Mouse (Mus musculus): ENCODE results near the gene Dhdh.

Gene Dhdh

GRCm38 (mm10) chr7:45451344-45451982 lies 37.1 kb downstream of the Dhdh start:
- peak; percentile 71 to 89 for DNase-seq (ENCODE audit: low spot score in 2 of 2)

GRCm38 (mm10) chr7:45449974-45450373 lies 38.6 kb downstream of the Dhdh start:
- DNase-seq (ENCODE audit: low spot score in 2 of 2) = no peak

GRCm38 (mm10) chr7:45447325-45447990 lies 41.1 kb downstream of the Dhdh start:
- no peak for DNase-seq (ENCODE audit: low spot score in 2 of 2)

- no peak for DNase-seq (ENCODE audit: low spot score in 2 of 2)
Measured at GRCm38 (mm10) chr7:45446589-45446988, 42.0 kb downstream of the Dhdh start.

DNA sequence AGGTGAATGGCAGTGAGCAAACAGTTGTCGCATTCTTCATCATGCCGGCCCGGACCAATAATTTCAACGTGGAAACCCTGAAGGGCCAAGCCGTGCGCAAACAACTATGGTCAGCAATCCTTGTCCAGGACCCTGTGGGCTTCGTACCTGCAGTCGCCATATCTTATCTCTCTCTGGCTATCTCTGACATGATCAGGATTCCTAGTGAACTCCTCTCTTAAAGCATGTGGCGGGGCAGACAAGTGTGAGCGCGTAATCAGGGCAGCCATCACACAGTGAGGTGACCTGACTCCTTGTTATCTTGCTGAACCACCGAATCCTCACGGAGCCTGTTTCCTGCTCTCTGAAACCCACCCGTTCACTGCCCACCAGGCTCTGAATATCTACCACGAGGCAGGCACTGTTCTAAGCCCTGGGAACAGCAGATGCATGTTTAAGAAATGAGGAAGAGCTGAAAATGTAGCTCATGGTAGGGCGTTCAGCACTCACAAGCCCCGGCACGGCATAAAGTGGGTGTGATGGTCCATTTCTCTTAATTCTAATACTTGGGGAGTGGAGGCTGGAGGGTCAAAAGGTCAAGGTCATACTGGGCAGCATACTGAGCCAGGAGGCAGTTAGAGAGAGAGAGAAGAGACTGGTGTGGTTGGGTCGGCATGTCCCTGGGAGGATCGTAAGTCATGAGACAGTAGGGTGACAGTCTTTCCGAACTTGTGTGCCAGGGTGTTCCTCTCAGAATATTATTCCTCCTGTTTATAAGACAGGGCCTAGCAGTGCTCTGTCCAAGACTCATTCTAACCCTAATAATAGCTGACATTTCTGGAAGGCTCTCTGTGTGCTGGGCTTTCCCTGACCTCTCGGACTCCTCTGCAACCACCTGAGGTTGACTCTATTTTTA lies 44.8 kb downstream of the Dhdh start:
- DNase-seq (ENCODE audit: low spot score in 2 of 2) = no peak

GRCm38 (mm10) chr7:45437521-45438276 lies 50.9 kb downstream of the Dhdh start, which contains the start of gene Ruvbl2:
Gene Ruvbl2 (minus strand): TSS chr7:45438096.
- DNase-seq (ENCODE audit: low spot score in 2 of 2) = no peak

DNA sequence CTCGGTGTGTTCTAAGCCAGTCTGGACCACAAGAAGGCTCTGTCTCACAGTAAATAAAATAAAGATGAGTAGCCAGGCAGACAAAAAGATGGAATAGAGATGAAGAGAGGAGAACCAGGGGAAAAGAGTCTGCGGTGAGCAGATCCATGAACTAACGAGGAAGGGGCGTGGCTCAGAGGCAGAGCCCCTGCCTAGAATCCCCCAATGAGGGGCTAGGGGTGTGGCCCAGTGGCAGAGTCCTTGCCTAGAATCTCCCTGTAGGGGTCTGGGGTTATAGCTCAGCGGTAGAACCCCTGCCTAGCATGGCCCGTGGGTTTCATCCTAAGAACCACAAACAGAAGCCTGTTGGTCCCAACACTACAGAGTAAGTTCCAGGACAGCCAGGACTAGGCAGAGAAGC lies 51.6 kb downstream of the Dhdh start:
- no peak for DNase-seq (ENCODE audit: low spot score in 2 of 2)

- DNase-seq (ENCODE audit: low spot score in 2 of 2) = no peak
Measured at GRCm38 (mm10) chr7:45436444-45436843, 52.2 kb downstream of the Dhdh start.

- DNase-seq (ENCODE audit: low spot score in 2 of 2) = no peak
Measured at GRCm38 (mm10) chr7:45435038-45435437, 53.6 kb downstream of the Dhdh start.

DNA sequence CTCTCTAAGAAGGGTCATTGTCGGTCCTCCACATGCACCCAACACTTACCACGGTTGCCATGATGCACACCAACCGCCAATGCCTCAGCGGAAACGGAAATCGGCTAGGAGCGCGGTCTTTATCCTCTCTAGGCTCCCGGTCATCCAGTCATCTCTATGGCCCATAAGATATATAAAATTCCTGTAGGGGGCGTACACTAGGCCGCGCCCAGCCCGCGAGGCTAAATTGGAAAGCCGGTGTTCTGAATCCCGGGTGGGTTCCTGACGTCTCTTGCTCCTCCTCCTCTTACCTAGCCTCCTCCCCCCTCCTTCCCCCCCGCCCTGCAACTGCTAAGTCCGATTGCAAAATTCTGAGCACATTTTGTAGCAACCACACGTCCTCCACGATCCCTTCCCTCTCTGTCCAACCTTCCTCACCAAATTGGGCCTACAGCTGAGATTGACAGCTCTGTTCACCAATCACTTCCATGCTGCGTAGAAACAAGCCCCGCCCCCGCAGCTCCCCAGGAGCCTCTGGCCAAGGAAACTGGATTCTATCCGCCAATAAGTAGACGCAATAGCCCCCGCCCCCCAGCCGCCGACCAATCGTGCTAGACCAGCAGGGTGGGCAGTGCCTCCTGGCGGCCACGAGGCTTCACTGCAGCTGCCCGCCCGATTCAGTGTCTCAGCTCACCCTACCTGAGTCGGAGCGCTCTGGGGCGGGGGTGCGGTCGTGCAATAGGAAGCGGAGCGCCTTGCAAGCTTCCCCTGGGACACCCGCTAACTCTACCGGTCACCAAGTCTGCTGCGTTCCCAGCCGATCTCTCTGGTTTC lies 54.2 kb downstream of the Dhdh start, which contains the start of gene Gys1:
Gys1 (plus strand) TSS at position 642 of the 813 bp plus-strand sequence.
- peak; percentile 100 for DNase-seq (ENCODE audit: low spot score in 2 of 2)

DNA sequence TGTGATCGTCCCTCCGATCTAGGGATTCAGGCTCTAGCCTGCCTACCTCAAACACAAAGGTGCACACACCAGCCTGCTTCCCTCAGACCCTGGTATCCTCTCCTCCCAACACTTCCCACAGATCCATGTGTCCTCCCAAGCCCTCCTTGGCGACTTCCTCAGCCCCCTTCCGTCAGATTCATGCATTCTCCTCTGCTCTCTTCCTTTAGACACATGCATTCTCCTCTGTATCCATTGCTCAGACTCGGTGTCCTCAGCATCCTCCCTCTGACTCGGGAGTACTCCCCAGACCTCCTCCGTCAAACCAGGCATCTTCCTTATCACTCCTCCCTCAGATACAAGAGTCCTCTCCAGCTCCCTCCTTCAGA lies 54.8 kb downstream of the Dhdh start:
- DNase-seq (ENCODE audit: low spot score in 2 of 2) = no peak

DNA sequence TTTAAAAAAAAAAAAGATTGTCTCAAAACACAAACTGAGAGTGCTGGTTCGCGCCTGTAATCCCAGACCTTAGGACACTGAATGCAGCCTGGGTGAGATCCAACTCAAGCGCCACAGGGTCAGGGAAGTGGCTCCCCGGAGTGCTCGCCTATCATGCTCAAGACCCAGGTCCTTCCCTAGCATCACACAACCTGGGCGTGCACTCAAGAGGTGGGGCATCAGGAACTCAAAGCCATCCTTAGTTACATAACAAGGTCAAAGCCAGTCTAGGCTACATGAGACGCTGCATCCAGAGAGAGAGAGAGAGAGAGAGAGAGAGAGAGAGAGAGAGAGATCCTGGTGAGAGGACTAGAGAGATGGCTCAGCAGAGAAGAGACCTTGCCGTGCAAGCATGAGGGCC lies 62.0 kb downstream of the Dhdh start:
- no peak for DNase-seq (ENCODE audit: low spot score in 2 of 2)

- peak in 1 of 2 experiments; percentile 58 for DNase-seq (ENCODE audit: low spot score in 2 of 2)
Measured at GRCm38 (mm10) chr7:45421194-45421593, 67.4 kb downstream of the Dhdh start.
